Mouse (Mus musculus): ENCODE measurements around the gene Zfp786. TPM values are rescaled to one million over a fixed set of nuclear protein-coding genes. Genes with fewer than 3 reads are reported as not detected.
A peak's percentile ranks its signal among the peaks of the same experiment; 100 is the strongest.

Gene Zfp786
- polyA plus RNA-seq, 1 experiment from 2014 or later = 2.4 TPM

MicroRNAs encoded within 50 kb of the gene (microRNA counts, 519-probe panel; counts per million panel counts)
- microRNA mmu-miR-704 = 97.1 counts per million, percentile 29 among the panel's probes with 10 or more counts

Other genes starting within 250 kb of the Zfp786 start
- 66.6 and 77.2 TPM in 2 replicates for gene Ezh2, start 235.5 kb downstream of the Zfp786 start, polyA plus RNA-seq (2015; fragmentation: Nextera tagmentation; extraction: Ambion mirVana)
- 304 and 326 TPM in 2 replicates for gene Pdia4, start 17.4 kb downstream of the Zfp786 start, polyA plus RNA-seq (2015; fragmentation: Nextera tagmentation; extraction: Ambion mirVana)
- 6.8 and 8.2 TPM in 2 replicates for gene Zfp398, start 4.8 kb upstream of the Zfp786 start, polyA plus RNA-seq (2015; fragmentation: Nextera tagmentation; extraction: Ambion mirVana)
- gene Zfp282, start 46.3 kb upstream of the Zfp786 start, polyA plus RNA-seq (2015; fragmentation: Nextera tagmentation; extraction: Ambion mirVana) = 12.0 and 12.1 TPM in 2 replicates
- gene Zfp212, start 89.6 kb upstream of the Zfp786 start, polyA plus RNA-seq (2015; fragmentation: Nextera tagmentation; extraction: Ambion mirVana) = 11.8 and 12.4 TPM in 2 replicates
- gene Zfp956, start 122.5 kb upstream of the Zfp786 start, polyA plus RNA-seq (2015; fragmentation: Nextera tagmentation; extraction: Ambion mirVana) = 9.1 and 9.4 TPM in 2 replicates
- gene Zfp777, start 218.0 kb upstream of the Zfp786 start, polyA plus RNA-seq (2015; fragmentation: Nextera tagmentation; extraction: Ambion mirVana) = 6.5 and 7.1 TPM in 2 replicates

Measured in intestine, embryonic 15.5 days (tissue).